Mouse (Mus musculus): ENCODE results near the gene Itgb6. TPM values are rescaled to one million over a fixed set of nuclear protein-coding genes. Genes with fewer than 3 reads are reported as not detected.

Gene Itgb6
- polyA plus RNA-seq, 1 experiment from 2014 or later: 25.6 TPM

DNA sequence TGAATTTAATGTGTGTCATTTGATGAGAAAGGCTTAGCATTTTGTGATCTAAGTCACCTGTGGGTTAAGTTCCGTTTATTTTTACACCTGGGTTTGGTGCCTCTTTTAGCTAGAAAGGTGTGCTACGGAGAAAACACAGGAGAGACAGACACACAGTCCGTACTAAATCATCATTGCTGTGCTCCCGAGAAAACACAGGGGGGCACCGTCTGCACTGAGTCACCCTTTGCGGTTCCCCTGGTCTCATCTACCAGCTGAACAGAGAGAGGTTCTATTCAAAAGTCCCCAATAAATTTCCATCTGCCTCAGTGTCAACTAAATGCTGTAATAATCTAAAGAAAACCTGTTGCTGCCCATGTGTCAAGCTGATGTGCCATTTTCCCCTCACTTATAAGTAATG, 8.5 kb upstream of the Itgb6 start:
- Histone ChIP-seq H3K27me3 (ENCODE audit: insufficient read depth, low read length) (no peaks in the 10 kb centered on the region), H3K9me3 (ENCODE audit: low read length) (no peaks in the 10 kb centered on the region), H3K4me2 (replicated peaks; ENCODE audit: low read depth, low read length) (no peak overlapping the region), H3K36me3 (ENCODE audit: insufficient read depth, low read length) (no peaks in the 10 kb centered on the region), H3K4me1 (ENCODE audit: insufficient read depth, low read length) (peaks cover 19% of the 10 kb centered on the region), H3K4me3 (ENCODE audit: low read length) (no peak overlapping the region), H3K27ac (ENCODE audit: low read length) (no peak overlapping the region), H3K9ac (replicated peaks; ENCODE audit: low read length) (no peak overlapping the region)
- ATAC-seq (ENCODE audit: low FRiP score, low TSS enrichment): 0 out of 2 replicates have a peak, but pooled peaks have one; percentile 61
- WGBS: 49% methylated on average over 6 of the region's 6 CpGs

DNA sequence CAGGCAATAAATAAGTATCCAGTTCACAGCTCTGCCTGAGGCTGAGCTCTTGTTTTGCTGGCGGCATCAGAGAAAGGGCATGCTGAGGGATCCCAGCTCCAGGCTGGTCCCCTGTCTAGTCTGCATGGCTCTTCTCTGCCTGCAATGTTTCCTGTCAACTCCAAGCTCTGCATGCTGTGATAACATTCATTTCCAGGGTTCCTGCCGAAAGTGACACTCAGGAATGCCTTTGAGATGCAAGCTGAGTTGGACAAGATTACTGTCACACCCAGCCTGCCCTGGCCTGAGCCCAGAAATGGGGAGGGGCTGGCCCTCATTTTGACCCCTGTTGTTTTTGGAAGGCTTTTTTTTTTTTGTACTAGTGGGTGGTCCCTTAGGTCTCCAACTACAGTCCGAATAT, 7.6 kb upstream of the Itgb6 start:
- ATAC-seq (ENCODE audit: low FRiP score, low TSS enrichment): peak; percentile 84
- H3K27me3 ChIP-seq (ENCODE audit: insufficient read depth, low read length): no peaks in the 10 kb centered on the region
- no peak overlapping the region for H3K4me2 ChIP-seq (replicated peaks; ENCODE audit: low read depth, low read length)
- H3K9me3 ChIP-seq (ENCODE audit: low read length): no peaks in the 10 kb centered on the region
- H3K27ac ChIP-seq (ENCODE audit: low read length): peak overlapping the region; percentile 43
- 10% methylated on average over 3 of the region's 3 CpGs for WGBS
- no peak overlapping the region for H3K9ac ChIP-seq (replicated peaks; ENCODE audit: low read length)
- H3K4me1 ChIP-seq (ENCODE audit: insufficient read depth, low read length): peaks cover 19% of the 10 kb centered on the region
- no peak overlapping the region for H3K4me3 ChIP-seq (ENCODE audit: low read length)
- no peaks in the 10 kb centered on the region for H3K36me3 ChIP-seq (ENCODE audit: insufficient read depth, low read length)

DNA sequence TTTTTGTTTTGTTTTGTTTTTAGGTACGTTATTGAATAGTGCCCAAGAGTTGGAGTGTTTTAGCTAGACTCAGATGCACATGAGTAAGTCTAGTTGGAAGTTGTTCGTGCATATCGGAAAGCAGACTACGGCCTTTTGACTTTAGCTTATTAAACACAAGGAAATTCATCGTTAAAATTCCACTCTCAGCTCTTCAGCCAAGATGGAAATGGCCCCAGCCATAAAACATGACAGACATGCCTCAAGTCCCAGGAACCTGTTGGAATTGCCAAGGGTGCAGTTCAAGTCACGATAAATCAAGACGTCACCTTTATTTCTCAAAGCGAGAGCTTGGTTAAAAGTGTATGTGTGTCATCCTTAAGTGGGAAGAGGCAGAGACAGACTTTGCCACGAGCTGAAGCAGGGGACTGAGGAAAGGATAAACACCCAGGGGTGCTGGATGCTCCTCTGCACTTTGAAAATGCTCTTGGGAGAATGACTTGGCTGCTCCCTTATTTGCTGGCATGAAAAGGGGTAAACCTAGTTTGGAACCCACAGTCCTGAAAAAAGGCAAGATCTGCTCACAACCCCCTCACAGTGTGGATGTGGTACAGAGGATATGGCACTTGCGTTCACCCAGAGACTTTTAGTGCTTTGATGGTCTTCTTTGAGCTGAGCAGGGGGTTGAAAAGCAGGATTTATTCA, 6.6 kb upstream of the Itgb6 start:
- peak overlapping the region; percentile 20; the same call in 1 of the 2 replicates for H3K4me2 ChIP-seq (replicated peaks; ENCODE audit: low read depth, low read length)
- peak overlapping the region; percentile 43 for H3K27ac ChIP-seq (ENCODE audit: low read length)
- no peak overlapping the region for H3K4me3 ChIP-seq (ENCODE audit: low read length)
- 17% methylated on average over 10 of the region's 10 CpGs for WGBS
- H3K27me3 ChIP-seq (ENCODE audit: insufficient read depth, low read length): no peaks in the 10 kb centered on the region
- no peaks in the 10 kb centered on the region for H3K36me3 ChIP-seq (ENCODE audit: insufficient read depth, low read length)
- H3K9me3 ChIP-seq (ENCODE audit: low read length): no peaks in the 10 kb centered on the region
- H3K9ac ChIP-seq (replicated peaks; ENCODE audit: low read length): no peak overlapping the region
- ATAC-seq (ENCODE audit: low FRiP score, low TSS enrichment): peak; percentile 58; the same call in 1 of the 2 replicates
- peaks cover 19% of the 10 kb centered on the region for H3K4me1 ChIP-seq (ENCODE audit: insufficient read depth, low read length)

- H3K9ac ChIP-seq (replicated peaks; ENCODE audit: low read length): no peak overlapping the region
- 76% methylated on average over 2 of the region's 2 CpGs for WGBS
- no peak overlapping the region for H3K4me3 ChIP-seq (ENCODE audit: low read length)
- H3K4me1 ChIP-seq (ENCODE audit: insufficient read depth, low read length): peaks cover 22% of the 10 kb centered on the region
- no peak for ATAC-seq (ENCODE audit: low FRiP score, low TSS enrichment)
- H3K27ac ChIP-seq (ENCODE audit: low read length): no peak overlapping the region
- no peaks in the 10 kb centered on the region for H3K36me3 ChIP-seq (ENCODE audit: insufficient read depth, low read length)
- H3K27me3 ChIP-seq (ENCODE audit: insufficient read depth, low read length): no peaks in the 10 kb centered on the region
- H3K9me3 ChIP-seq (ENCODE audit: low read length): no peaks in the 10 kb centered on the region
- no peak overlapping the region for H3K4me2 ChIP-seq (replicated peaks; ENCODE audit: low read depth, low read length)
Observed at GRCm38 (mm10) chr2:60724660-60725059, 2.2 kb upstream of the Itgb6 start.

- no peaks in the 10 kb centered on the region for H3K27me3 ChIP-seq (ENCODE audit: insufficient read depth, low read length)
- H3K9me3 ChIP-seq (ENCODE audit: low read length): no peaks in the 10 kb centered on the region
- no peak for ATAC-seq (ENCODE audit: low FRiP score, low TSS enrichment)
- H3K9ac ChIP-seq (replicated peaks; ENCODE audit: low read length): no peak overlapping the region
- peaks cover 11% of the 10 kb centered on the region; the same call in 1 of the 2 replicates for H3K4me1 ChIP-seq (ENCODE audit: insufficient read depth, low read length)
- no peaks in the 10 kb centered on the region for H3K36me3 ChIP-seq (ENCODE audit: insufficient read depth, low read length)
- H3K4me2 ChIP-seq (replicated peaks; ENCODE audit: low read depth, low read length): no peak overlapping the region
- 87% methylated on average over 3 of the region's 3 CpGs for WGBS
- H3K4me3 ChIP-seq (ENCODE audit: low read length): no peak overlapping the region
- H3K27ac ChIP-seq (ENCODE audit: low read length): no peak overlapping the region
Observed at GRCm38 (mm10) chr2:60722967-60723366, 524 bp upstream of the Itgb6 start.

DNA sequence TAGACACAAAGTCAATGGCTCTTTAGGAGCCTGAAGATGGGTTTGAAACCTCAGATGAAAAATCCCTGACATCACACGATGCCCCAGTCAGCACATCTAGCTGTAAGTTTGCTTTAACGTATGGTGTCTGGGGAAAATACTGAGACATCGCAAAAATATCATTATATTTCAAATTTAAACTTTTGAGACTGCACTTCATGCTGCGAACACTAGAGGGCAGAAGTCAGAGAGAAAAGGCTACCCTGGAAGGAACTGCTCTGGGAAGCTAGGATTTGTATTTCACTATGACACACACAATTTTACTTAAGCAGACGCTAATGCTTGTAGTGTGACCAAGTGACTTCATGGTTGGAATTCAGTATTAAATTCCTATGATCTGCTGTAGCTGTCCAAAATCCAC, 1.5 kb downstream of the Itgb6 start:
- Histone ChIP-seq H3K27ac (ENCODE audit: low read length) (peak overlapping the region; percentile 63; the same call in 1 of the 2 replicates), H3K4me2 (replicated peaks; ENCODE audit: low read depth, low read length) (no peak overlapping the region), H3K4me3 (ENCODE audit: low read length) (no peak overlapping the region), H3K9me3 (ENCODE audit: low read length) (no peaks in the 10 kb centered on the region), H3K9ac (replicated peaks; ENCODE audit: low read length) (no peak overlapping the region), H3K4me1 (ENCODE audit: insufficient read depth, low read length) (peaks cover 26% of the 10 kb centered on the region), H3K27me3 (ENCODE audit: insufficient read depth, low read length) (no peaks in the 10 kb centered on the region), H3K36me3 (ENCODE audit: insufficient read depth, low read length) (no peaks in the 10 kb centered on the region)
- 26% methylated on average over 5 of the region's 5 CpGs for WGBS
- ATAC-seq (ENCODE audit: low FRiP score, low TSS enrichment): no peak

- WGBS: 63% methylated on average over 8 of the region's 8 CpGs
- peak overlapping the region; percentile 63 for H3K27ac ChIP-seq (ENCODE audit: low read length)
- no peak overlapping the region for H3K4me3 ChIP-seq (ENCODE audit: low read length)
- peaks cover 33% of the 10 kb centered on the region for H3K4me1 ChIP-seq (ENCODE audit: insufficient read depth, low read length)
- H3K9me3 ChIP-seq (ENCODE audit: low read length): no peaks in the 10 kb centered on the region
- H3K27me3 ChIP-seq (ENCODE audit: insufficient read depth, low read length): no peaks in the 10 kb centered on the region
- no peak for ATAC-seq (ENCODE audit: low FRiP score, low TSS enrichment)
- H3K9ac ChIP-seq (replicated peaks; ENCODE audit: low read length): no peak overlapping the region
- H3K4me2 ChIP-seq (replicated peaks; ENCODE audit: low read depth, low read length): no peak overlapping the region
- no peaks in the 10 kb centered on the region for H3K36me3 ChIP-seq (ENCODE audit: insufficient read depth, low read length)
Observed at GRCm38 (mm10) chr2:60720205-60720604, 2.2 kb downstream of the Itgb6 start.

DNA sequence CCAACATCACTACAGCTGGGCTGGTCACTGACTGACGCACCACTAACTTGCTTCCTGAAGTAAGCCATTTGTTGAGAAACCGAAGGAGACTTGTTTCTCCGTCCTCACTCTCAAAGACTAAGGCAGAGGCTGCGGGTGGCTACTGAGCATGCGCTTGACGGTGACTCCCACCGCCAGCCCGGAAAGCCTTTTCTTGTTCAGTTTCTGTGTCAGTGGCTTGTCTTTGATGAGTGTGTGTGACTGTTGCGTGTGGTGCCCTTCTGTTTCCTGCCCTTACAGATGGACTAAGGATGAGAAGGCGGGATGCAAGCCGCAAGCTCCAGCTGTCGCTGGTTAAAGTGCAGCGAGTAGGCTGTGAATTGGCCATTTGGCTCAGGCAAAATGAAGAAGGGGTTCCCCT, 5.1 kb downstream of the Itgb6 start:
- H3K36me3 ChIP-seq (ENCODE audit: insufficient read depth, low read length): no peaks in the 10 kb centered on the region
- ATAC-seq (ENCODE audit: low FRiP score, low TSS enrichment): no peak
- H3K4me2 ChIP-seq (replicated peaks; ENCODE audit: low read depth, low read length): peak overlapping the region; percentile 52
- H3K4me1 ChIP-seq (ENCODE audit: insufficient read depth, low read length): peaks cover 43% of the 10 kb centered on the region
- 32% methylated on average over 13 of the region's 13 CpGs for WGBS
- no peaks in the 10 kb centered on the region for H3K9me3 ChIP-seq (ENCODE audit: low read length)
- peak overlapping the region; percentile 90 for H3K27ac ChIP-seq (ENCODE audit: low read length)
- H3K9ac ChIP-seq (replicated peaks; ENCODE audit: low read length): peak overlapping the region; percentile 61
- H3K4me3 ChIP-seq (ENCODE audit: low read length): peak overlapping the region; percentile 31
- H3K27me3 ChIP-seq (ENCODE audit: insufficient read depth, low read length): no peaks in the 10 kb centered on the region

GRCm38 (mm10) chr2:60716549-60716948, 5.9 kb downstream of the Itgb6 start:
- no peaks in the 10 kb centered on the region for H3K9me3 ChIP-seq (ENCODE audit: low read length)
- ATAC-seq (ENCODE audit: low FRiP score, low TSS enrichment): peak; percentile 73
- 0 out of 2 replicates have a peak overlapping the region, but pooled peaks have one; percentile 31 for H3K4me3 ChIP-seq (ENCODE audit: low read length)
- peak overlapping the region; percentile 90 for H3K27ac ChIP-seq (ENCODE audit: low read length)
- H3K9ac ChIP-seq (replicated peaks; ENCODE audit: low read length): no peak overlapping the region; the same call in 1 of the 2 replicates
- no peaks in the 10 kb centered on the region for H3K36me3 ChIP-seq (ENCODE audit: insufficient read depth, low read length)
- peak overlapping the region; percentile 52; the same call in 1 of the 2 replicates for H3K4me2 ChIP-seq (replicated peaks; ENCODE audit: low read depth, low read length)
- no peaks in the 10 kb centered on the region for H3K27me3 ChIP-seq (ENCODE audit: insufficient read depth, low read length)
- H3K4me1 ChIP-seq (ENCODE audit: insufficient read depth, low read length): peaks cover 50% of the 10 kb centered on the region

DNA sequence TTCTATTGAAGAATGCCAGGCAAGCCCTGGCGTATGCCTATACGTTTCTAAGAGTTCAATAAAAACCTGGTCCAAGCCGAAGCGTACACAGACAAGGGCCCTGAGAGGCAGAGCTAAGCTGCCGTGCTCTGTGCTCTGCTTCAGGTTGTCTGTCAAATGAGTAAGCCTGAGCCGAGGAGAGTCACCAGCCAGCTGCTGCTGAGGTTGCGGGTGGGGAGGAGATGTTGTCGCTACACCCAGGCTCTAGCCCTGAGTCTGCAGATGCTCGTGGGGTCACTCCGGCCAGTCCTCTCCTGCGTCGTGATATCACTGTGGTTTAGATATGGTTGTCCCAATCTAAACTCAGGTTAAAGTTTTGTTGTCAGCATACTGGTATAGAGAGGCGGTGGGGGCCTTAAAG, 6.7 kb downstream of the Itgb6 start:
- H3K4me1 ChIP-seq (ENCODE audit: insufficient read depth, low read length): peaks cover 52% of the 10 kb centered on the region
- ATAC-seq (ENCODE audit: low FRiP score, low TSS enrichment): no peak
- H3K4me3 ChIP-seq (ENCODE audit: low read length): no peak overlapping the region
- peak overlapping the region; percentile 14 for H3K27ac ChIP-seq (ENCODE audit: low read length)
- H3K4me2 ChIP-seq (replicated peaks; ENCODE audit: low read depth, low read length): no peak overlapping the region
- no peaks in the 10 kb centered on the region for H3K9me3 ChIP-seq (ENCODE audit: low read length)
- H3K27me3 ChIP-seq (ENCODE audit: insufficient read depth, low read length): no peaks in the 10 kb centered on the region
- no peaks in the 10 kb centered on the region for H3K36me3 ChIP-seq (ENCODE audit: insufficient read depth, low read length)
- WGBS: 72% methylated on average over 13 of the region's 13 CpGs
- H3K9ac ChIP-seq (replicated peaks; ENCODE audit: low read length): no peak overlapping the region

Data from kidney, embryonic 16.5 days (tissue).